Mouse (Mus musculus) myocyte (in vitro differentiated cells): ENCODE measurements around the gene Loxl1.

ENCODE experiments used
- E2F4 ChIP-seq: IDR thresholded peaks from one replicate; pipeline ENCODE4 v1.6.1; 2011; ENCODE audit warnings: mild to moderate bottlenecking, control low read depth, moderate library complexity; ENCODE audit not compliant: insufficient read depth
- POLR2A ChIP-seq: IDR thresholded peaks from one replicate; pipeline ENCODE4 v1.6.1; 2011; ENCODE audit warnings: low read depth, mild to moderate bottlenecking, control low read depth, moderate library complexity; ENCODE audit not compliant: insufficient read length

GRCm38 (mm10) chr9:58266571-58267011 lies 46.4 kb downstream of the Loxl1 start:
- TF ChIP-seq POLR2A (no peak), E2F4 (no peak)
